Mouse (Mus musculus) E14TG2a.4 (cell line): ENCODE data around the gene Atp6v0a4.

ENCODE experiments used
- CTCF ChIP-seq: conservative IDR thresholded peaks from 2 replicates; pipeline ENCODE4 v1.5.1; 2014; ENCODE audit warnings: low read length
- NANOG ChIP-seq: IDR thresholded peaks from 2 replicates; pipeline ENCODE4 v1.6.1; 2014; ENCODE audit warnings: borderline replicate concordance, low read length, mixed read lengths
- POU5F1 ChIP-seq: IDR thresholded peaks from 2 replicates; pipeline ENCODE4 v1.6.1; 2014; ENCODE audit warnings: low read length, borderline replicate concordance

GRCm38 (mm10) chr6:38071256-38071655 lies 53.1 kb downstream of the Atp6v0a4 start:
- TF ChIP-seq CTCF (no peak), POU5F1 (no peak), NANOG (no peak)
